Mouse (Mus musculus): ENCODE results near the gene Bpgm. TPM values are rescaled to one million over a fixed set of nuclear protein-coding genes. Genes with fewer than 3 reads are reported as not detected.

Bpgm gene
- 16.6 TPM for polyA plus RNA-seq (2017; shearing (Covaris generic))

DNA sequence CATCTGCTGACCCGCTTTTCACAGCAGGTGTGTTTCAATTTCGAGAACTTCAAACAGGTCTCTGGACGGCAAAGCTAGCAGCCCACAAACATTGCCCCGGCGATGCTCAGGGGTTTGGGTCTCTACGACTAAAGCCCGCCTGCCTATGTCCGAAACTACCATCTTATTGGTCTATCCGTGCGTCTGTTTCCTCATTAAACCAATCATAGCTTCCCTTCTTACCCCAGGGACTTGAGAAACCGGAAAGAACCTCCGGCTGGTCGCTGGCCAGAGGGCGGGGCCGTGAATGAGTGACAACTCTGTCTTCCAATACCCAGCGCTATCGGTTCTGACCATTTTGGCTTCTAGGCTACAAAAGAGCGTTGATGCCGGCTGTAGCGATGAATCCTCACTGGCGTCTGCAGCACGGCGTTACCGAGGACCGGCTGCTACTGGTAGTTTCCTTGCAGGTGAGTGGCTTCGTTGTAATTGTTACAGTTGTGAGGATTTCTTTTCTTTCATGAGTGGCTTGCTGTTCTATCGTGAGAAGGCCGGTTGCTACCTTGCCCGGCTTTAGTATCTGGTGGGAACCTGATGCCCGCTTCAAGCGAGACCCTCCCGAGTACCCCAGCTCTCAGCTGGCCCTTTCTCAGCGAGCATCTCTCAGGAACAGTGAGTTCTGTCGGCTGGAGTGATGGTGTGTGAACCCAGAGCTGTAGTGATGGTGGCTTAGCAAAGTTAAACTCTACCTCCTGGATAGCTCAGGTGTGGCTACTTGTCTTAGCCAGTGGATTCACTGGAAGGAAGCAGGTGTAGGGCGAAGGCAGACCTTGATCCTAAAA lies at the start of gene Bpgm:
TSS of gene Bpgm (plus strand) at position 234 of the 821 bp plus-strand sequence.

Other genes with a start within 250 kb of the Bpgm start
- gene Akr1b3, start 158.7 kb upstream of the Bpgm start, polyA plus RNA-seq (2017; shearing (Covaris generic)), result 271 TPM
- gene Akr1b8, start 122.1 kb upstream of the Bpgm start, polyA plus RNA-seq (2017; shearing (Covaris generic)), result not detected
- gene Akr1b10, start 92.0 kb upstream of the Bpgm start, polyA plus RNA-seq (2017; shearing (Covaris generic)), result 22.7 TPM
- gene Akr1b7, start 63.9 kb upstream of the Bpgm start, polyA plus RNA-seq (2017; shearing (Covaris generic)), result not detected
- gene Cald1, start 122.3 kb downstream of the Bpgm start, polyA plus RNA-seq (2017; shearing (Covaris generic)), result 0.29 TPM